Mouse (Mus musculus): ENCODE results near the gene Ttc17. TPM values are rescaled to one million over a fixed set of nuclear protein-coding genes. Genes with fewer than 3 reads are reported as not detected.
A peak's percentile ranks its signal among the peaks of the same experiment; 100 is the strongest.

Ttc17 gene
- polyA plus RNA-seq, 1 experiment from 2014 or later: 13.7 TPM

GRCm38 (mm10) chr2:94339495-94339894 is 67.0 kb downstream of the Ttc17 start:
- no peak for DNase-seq (ENCODE audit: low spot score)
- H3K9me3 ChIP-seq (ENCODE audit: low read length): no peaks in the 10 kb centered on the region
- peaks cover 11% of the 10 kb centered on the region; the same call in 1 of the 2 replicates for H3K36me3 ChIP-seq (ENCODE audit: insufficient read depth, low read length)
- no peaks in the 10 kb centered on the region for H3K4me1 ChIP-seq (ENCODE audit: insufficient read depth, low read depth, low read length)
- ATAC-seq: no peak
- H3K9ac ChIP-seq (replicated peaks; ENCODE audit: low read depth): no peak overlapping the region
- WGBS: 86% methylated on average over 5 of the region's 5 CpGs
- H3K27me3 ChIP-seq (replicated peaks; ENCODE audit: insufficient read depth, low read length): no peaks in the 10 kb centered on the region
- no peak overlapping the region for H3K4me3 ChIP-seq (ENCODE audit: low read depth, low read length)
- no peak overlapping the region for H3K27ac ChIP-seq (ENCODE audit: low read length)
- no peak overlapping the region for H3K4me2 ChIP-seq (replicated peaks; ENCODE audit: low read depth, low read length)
- no peak for TF ChIP-seq EP300 (IDR thresholded peaks at IDR 0.05)
- no peak for TF ChIP-seq CTCF (IDR thresholded peaks at IDR 0.05)

- Histone ChIP-seq H3K27ac (ENCODE audit: low read length) (no peak overlapping the region), H3K27me3 (replicated peaks; ENCODE audit: insufficient read depth, low read length) (no peaks in the 10 kb centered on the region), H3K4me2 (replicated peaks; ENCODE audit: low read depth, low read length) (no peak overlapping the region), H3K36me3 (ENCODE audit: insufficient read depth, low read length) (peaks cover 18% of the 10 kb centered on the region), H3K9ac (replicated peaks; ENCODE audit: low read depth) (no peak overlapping the region), H3K9me3 (ENCODE audit: low read length) (no peaks in the 10 kb centered on the region), H3K4me1 (ENCODE audit: insufficient read depth, low read depth, low read length) (no peaks in the 10 kb centered on the region), H3K4me3 (ENCODE audit: low read depth, low read length) (no peak overlapping the region)
- ATAC-seq (no peak), DNase-seq (ENCODE audit: low spot score) (no peak)
- no peak for TF ChIP-seq CTCF (IDR thresholded peaks at IDR 0.05)
- WGBS: 95% methylated on average over 9 of the region's 9 CpGs
Measured at GRCm38 (mm10) chr2:94336336-94336735, 70.2 kb downstream of the Ttc17 start.

- no peak for ATAC-seq
- Histone ChIP-seq H3K9me3 (ENCODE audit: low read length) (no peaks in the 10 kb centered on the region), H3K4me1 (ENCODE audit: insufficient read depth, low read depth, low read length) (no peaks in the 10 kb centered on the region), H3K4me3 (ENCODE audit: low read depth, low read length) (no peak overlapping the region), H3K4me2 (replicated peaks; ENCODE audit: low read depth, low read length) (no peak overlapping the region), H3K9ac (replicated peaks; ENCODE audit: low read depth) (no peak overlapping the region), H3K27me3 (replicated peaks; ENCODE audit: insufficient read depth, low read length) (no peaks in the 10 kb centered on the region), H3K27ac (ENCODE audit: low read length) (no peak overlapping the region), H3K36me3 (ENCODE audit: insufficient read depth, low read length) (peaks cover 14% of the 10 kb centered on the region)
- no peak for DNase-seq (ENCODE audit: low spot score)
- WGBS: 45% methylated on average over 2 of the region's 2 CpGs
- TF ChIP-seq EP300 (IDR thresholded peaks at IDR 0.05): no peak
- no peak for TF ChIP-seq CTCF (IDR thresholded peaks at IDR 0.05)
Measured at GRCm38 (mm10) chr2:94334742-94335046, 71.8 kb downstream of the Ttc17 start.

GRCm38 (mm10) chr2:94333841-94334741 is 72.4 kb downstream of the Ttc17 start:
- Histone ChIP-seq H3K36me3 (ENCODE audit: insufficient read depth, low read length) (peaks cover 14% of the 10 kb centered on the region), H3K27ac (ENCODE audit: low read length) (no peak overlapping the region), H3K9me3 (ENCODE audit: low read length) (no peaks in the 10 kb centered on the region), H3K27me3 (replicated peaks; ENCODE audit: insufficient read depth, low read length) (no peaks in the 10 kb centered on the region), H3K4me1 (ENCODE audit: insufficient read depth, low read depth, low read length) (no peaks in the 10 kb centered on the region), H3K9ac (replicated peaks; ENCODE audit: low read depth) (no peak overlapping the region), H3K4me2 (replicated peaks; ENCODE audit: low read depth, low read length) (no peak overlapping the region), H3K4me3 (ENCODE audit: low read depth, low read length) (no peak overlapping the region)
- no peak; the same call in 1 of the 2 replicates for ATAC-seq
- DNase-seq (ENCODE audit: low spot score): peak; percentile 35
- TF ChIP-seq CTCF (IDR thresholded peaks at IDR 0.05): no peak
- no peak for TF ChIP-seq EP300 (IDR thresholded peaks at IDR 0.05)
- WGBS: 65% methylated on average over 14 of the region's 14 CpGs

- WGBS: 94% methylated on average over 2 of the region's 2 CpGs
- no peak overlapping the region for H3K9ac ChIP-seq (replicated peaks; ENCODE audit: low read depth)
Measured at GRCm38 (mm10) chr2:94333086-94333485, 73.4 kb downstream of the Ttc17 start.

GRCm38 (mm10) chr2:94329336-94329735 is 77.2 kb downstream of the Ttc17 start:
- Histone ChIP-seq H3K9me3 (ENCODE audit: low read length) (no peaks in the 10 kb centered on the region), H3K27me3 (replicated peaks; ENCODE audit: insufficient read depth, low read length) (no peaks in the 10 kb centered on the region), H3K36me3 (ENCODE audit: insufficient read depth, low read length) (peaks cover 21% of the 10 kb centered on the region), H3K4me1 (ENCODE audit: insufficient read depth, low read depth, low read length) (no peaks in the 10 kb centered on the region), H3K9ac (replicated peaks; ENCODE audit: low read depth) (no peak overlapping the region), H3K27ac (ENCODE audit: low read length) (no peak overlapping the region), H3K4me2 (replicated peaks; ENCODE audit: low read depth, low read length) (no peak overlapping the region), H3K4me3 (ENCODE audit: low read depth, low read length) (no peak overlapping the region)
- DNase-seq (ENCODE audit: low spot score) (no peak), ATAC-seq (no peak)
- TF ChIP-seq EP300 (IDR thresholded peaks at IDR 0.05) (no peak), CTCF (IDR thresholded peaks at IDR 0.05) (no peak)
- WGBS: 96% methylated on average over 13 of the region's 13 CpGs

More at GRCm38 (mm10) chr2:94333086-94333485, 73.4 kb downstream of the Ttc17 start:
- Histone ChIP-seq H3K27ac (ENCODE audit: low read length) (no peak overlapping the region), H3K4me1 (ENCODE audit: insufficient read depth, low read depth, low read length) (no peaks in the 10 kb centered on the region), H3K9me3 (ENCODE audit: low read length) (no peaks in the 10 kb centered on the region), H3K27me3 (replicated peaks; ENCODE audit: insufficient read depth, low read length) (no peaks in the 10 kb centered on the region), H3K4me3 (ENCODE audit: low read depth, low read length) (no peak overlapping the region), H3K36me3 (ENCODE audit: insufficient read depth, low read length) (peaks cover 13% of the 10 kb centered on the region), H3K4me2 (replicated peaks; ENCODE audit: low read depth, low read length) (no peak overlapping the region)
- TF ChIP-seq CTCF (IDR thresholded peaks at IDR 0.05): no peak
- no peak for TF ChIP-seq EP300 (IDR thresholded peaks at IDR 0.05)
- no peak for ATAC-seq
- no peak for DNase-seq (ENCODE audit: low spot score)
